Mouse (Mus musculus) myocyte (in vitro differentiated cells): ENCODE measurements around the gene Prrt2. TPM values are rescaled to one million over a fixed set of nuclear protein-coding genes. Genes with fewer than 3 reads are reported as not detected.

ENCODE experiments used
- H3K27me3 ChIP-seq: one replicate; pipeline ENCODE4 v1.6.1; 2011; ENCODE audit not compliant: control insufficient read depth, insufficient read depth, insufficient read length
- H3K36me3 ChIP-seq: one replicate; pipeline ENCODE4 v1.6.1; 2011; ENCODE audit not compliant: control insufficient read depth, insufficient read depth
- H3K4me2 ChIP-seq: one replicate; pipeline ENCODE4 v1.6.1; 2011; ENCODE audit warnings: low read depth, control low read depth
- H3K4me3 ChIP-seq: one replicate; pipeline ENCODE4 v1.5.1; 2011; ENCODE audit warnings: mild to moderate bottlenecking, control low read depth, moderate library complexity
- H3K79me2 ChIP-seq: one replicate; pipeline ENCODE4 v1.6.1; 2011; ENCODE audit not compliant: control insufficient read depth, insufficient read depth
- H3ac ChIP-seq: one replicate; pipeline ENCODE4 v1.6.1; 2011; ENCODE audit not compliant: control insufficient read depth, insufficient read length
- CEBPB ChIP-seq: IDR thresholded peaks from 2 replicates; pipeline ENCODE4 v1.6.1; 2011; ENCODE audit warnings: mild to moderate bottlenecking, moderate library complexity; ENCODE audit not compliant: poor library complexity, insufficient read depth, severe bottlenecking
- E2F4 ChIP-seq: IDR thresholded peaks from one replicate; pipeline ENCODE4 v1.6.1; 2011; ENCODE audit warnings: mild to moderate bottlenecking, control low read depth, moderate library complexity; ENCODE audit not compliant: insufficient read depth
- MAX ChIP-seq: IDR thresholded peaks from one replicate; pipeline ENCODE4 v1.6.1; 2011; ENCODE audit warnings: low read depth, mild to moderate bottlenecking, control low read depth
- MYOD1 ChIP-seq, 3 experiments: IDR thresholded peaks; one replicate each; pipeline ENCODE4 v1.6.1; 2011; ENCODE audit warnings: control low read depth in 2 of 3, low read depth in 2 of 3, mild to moderate bottlenecking in 2 of 3, moderate library complexity in 1 of 3; ENCODE audit not compliant: insufficient read length in 2 of 3, control insufficient read depth in 1 of 3
- MYOG ChIP-seq, 3 experiments: IDR thresholded peaks; one replicate each; pipeline ENCODE4 v1.6.1; 2011; ENCODE audit warnings: control low read depth in 2 of 3, low read depth in 2 of 3, mild to moderate bottlenecking in 2 of 3; ENCODE audit not compliant: insufficient read length in 2 of 3, control insufficient read depth in 1 of 3, insufficient read depth in 1 of 3
- POLR2A ChIP-seq: IDR thresholded peaks from one replicate; pipeline ENCODE4 v1.6.1; 2011; ENCODE audit warnings: low read depth, mild to moderate bottlenecking, control low read depth, moderate library complexity; ENCODE audit not compliant: insufficient read length
- POLR2AphosphoS2 ChIP-seq: IDR thresholded peaks from one replicate; pipeline ENCODE4 v1.6.1; 2011; ENCODE audit warnings: low read depth, control low read depth; ENCODE audit not compliant: insufficient read length
- REST ChIP-seq: IDR thresholded peaks from one replicate; pipeline ENCODE4 v1.6.1; 2011; ENCODE audit warnings: mild to moderate bottlenecking, control low read depth, moderate library complexity; ENCODE audit not compliant: insufficient read depth, insufficient read length
- SRF ChIP-seq: IDR thresholded peaks from one replicate; pipeline ENCODE4 v1.6.1; 2011; ENCODE audit warnings: low read depth; ENCODE audit not compliant: control insufficient read depth, insufficient read length
- TCF12 ChIP-seq: IDR thresholded peaks from one replicate; pipeline ENCODE4 v1.6.1; 2011; ENCODE audit warnings: mild to moderate bottlenecking, control low read depth; ENCODE audit not compliant: poor library complexity, insufficient read depth, severe bottlenecking
- TCF3 ChIP-seq: IDR thresholded peaks from one replicate; pipeline ENCODE4 v1.6.1; 2011; ENCODE audit warnings: low read depth, control low read depth; ENCODE audit not compliant: insufficient read length
- USF1 ChIP-seq: IDR thresholded peaks from one replicate; pipeline ENCODE4 v1.6.1; 2011; ENCODE audit warnings: low read depth, mild to moderate bottlenecking, control low read depth, moderate library complexity
- polyA plus RNA-seq: library from polyadenylated mRNA; unstranded; fragments of >200 nt; fragmentation: generic; extraction: Trizol; gene quantifications from one replicate; pipeline ENCODE4 v1.2.1, GENCODE M21; 2012; ENCODE audit warnings: missing spikeins

Gene Prrt2
- polyA plus RNA-seq, 1 experiment, result not detected

- Histone ChIP-seq H3K79me2 (peaks cover 13% of the 10 kb centered on the region), H3K27me3 (no peaks in the 10 kb centered on the region)
Observed at GRCm38 (mm10) chr7:126978841-126979240, 42.2 kb downstream of the Prrt2 start.

DNA sequence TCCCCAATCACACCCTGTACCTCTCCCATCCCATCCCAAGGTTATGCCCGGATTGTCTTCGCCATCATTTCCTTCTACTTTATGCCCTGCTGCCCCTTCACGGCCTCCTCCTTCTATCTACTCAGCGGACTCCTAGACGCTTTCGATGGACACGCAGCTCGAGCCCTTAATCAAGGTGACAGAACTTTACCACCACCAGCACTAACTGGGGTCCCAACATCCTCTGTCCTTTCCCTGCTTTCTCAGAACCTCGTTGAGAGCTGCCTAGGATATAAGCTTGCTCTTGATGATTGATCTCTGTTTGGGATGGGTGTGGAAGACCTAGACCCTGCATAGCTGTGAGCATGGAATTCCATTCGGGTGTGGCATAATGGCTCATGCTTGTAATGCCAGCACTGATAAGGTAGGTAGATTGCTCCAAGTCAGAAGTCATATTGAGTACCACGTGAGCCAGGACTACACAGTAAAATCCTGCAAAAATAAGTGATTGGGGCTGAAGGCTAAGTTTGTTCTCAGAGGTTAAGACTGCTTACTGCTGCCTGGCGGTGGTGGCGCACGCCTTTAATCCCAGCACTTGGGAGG lies 44.0 kb downstream of the Prrt2 start:
- peak overlapping the region; percentile 83 for H3ac ChIP-seq
- H3K4me3 ChIP-seq, result peak overlapping the region; percentile 95
- peak overlapping the region; percentile 77 for H3K4me2 ChIP-seq
- peaks cover 13% of the 10 kb centered on the region for H3K79me2 ChIP-seq
- H3K36me3 ChIP-seq, result peaks cover 14% of the 10 kb centered on the region
- TF ChIP-seq MYOG (IDR thresholded peaks at IDR 0.05; ENCODE audit: control insufficient read depth in 1 of 3, insufficient read depth in 1 of 3, insufficient read length in 2 of 3, low read depth in 2 of 3), result no peak
- no peak for TF ChIP-seq E2F4
- TF ChIP-seq TCF3, result no peak
- TF ChIP-seq REST, result no peak
- TF ChIP-seq SRF, result no peak
- TF ChIP-seq POLR2A, result no peak
- TF ChIP-seq MAX, result no peak
- no peak for TF ChIP-seq POLR2AphosphoS2
- no peak for TF ChIP-seq MYOD1 (IDR thresholded peaks at IDR 0.05; ENCODE audit: control insufficient read depth in 1 of 3, insufficient read length in 2 of 3, low read depth in 2 of 3)
- no peak for TF ChIP-seq USF1
- TF ChIP-seq CEBPB, result no peak
- H3K27me3 ChIP-seq, result no peaks in the 10 kb centered on the region

More at GRCm38 (mm10) chr7:126978841-126979240, 42.2 kb downstream of the Prrt2 start:
- Histone ChIP-seq H3ac (no peak overlapping the region), H3K4me2 (no peak overlapping the region), H3K36me3 (peaks cover 14% of the 10 kb centered on the region), H3K4me3 (no peak overlapping the region)
- no peak for TF ChIP-seq TCF12
- TF ChIP-seq MYOG (IDR thresholded peaks at IDR 0.05; ENCODE audit: control insufficient read depth in 1 of 3, insufficient read depth in 1 of 3, insufficient read length in 2 of 3, low read depth in 2 of 3), result no peak
- no peak for TF ChIP-seq E2F4
- TF ChIP-seq MYOD1 (IDR thresholded peaks at IDR 0.05; ENCODE audit: control insufficient read depth in 1 of 3, insufficient read length in 2 of 3, low read depth in 2 of 3), result no peak
- no peak for TF ChIP-seq USF1
- no peak for TF ChIP-seq CEBPB
- no peak for TF ChIP-seq POLR2AphosphoS2

DNA sequence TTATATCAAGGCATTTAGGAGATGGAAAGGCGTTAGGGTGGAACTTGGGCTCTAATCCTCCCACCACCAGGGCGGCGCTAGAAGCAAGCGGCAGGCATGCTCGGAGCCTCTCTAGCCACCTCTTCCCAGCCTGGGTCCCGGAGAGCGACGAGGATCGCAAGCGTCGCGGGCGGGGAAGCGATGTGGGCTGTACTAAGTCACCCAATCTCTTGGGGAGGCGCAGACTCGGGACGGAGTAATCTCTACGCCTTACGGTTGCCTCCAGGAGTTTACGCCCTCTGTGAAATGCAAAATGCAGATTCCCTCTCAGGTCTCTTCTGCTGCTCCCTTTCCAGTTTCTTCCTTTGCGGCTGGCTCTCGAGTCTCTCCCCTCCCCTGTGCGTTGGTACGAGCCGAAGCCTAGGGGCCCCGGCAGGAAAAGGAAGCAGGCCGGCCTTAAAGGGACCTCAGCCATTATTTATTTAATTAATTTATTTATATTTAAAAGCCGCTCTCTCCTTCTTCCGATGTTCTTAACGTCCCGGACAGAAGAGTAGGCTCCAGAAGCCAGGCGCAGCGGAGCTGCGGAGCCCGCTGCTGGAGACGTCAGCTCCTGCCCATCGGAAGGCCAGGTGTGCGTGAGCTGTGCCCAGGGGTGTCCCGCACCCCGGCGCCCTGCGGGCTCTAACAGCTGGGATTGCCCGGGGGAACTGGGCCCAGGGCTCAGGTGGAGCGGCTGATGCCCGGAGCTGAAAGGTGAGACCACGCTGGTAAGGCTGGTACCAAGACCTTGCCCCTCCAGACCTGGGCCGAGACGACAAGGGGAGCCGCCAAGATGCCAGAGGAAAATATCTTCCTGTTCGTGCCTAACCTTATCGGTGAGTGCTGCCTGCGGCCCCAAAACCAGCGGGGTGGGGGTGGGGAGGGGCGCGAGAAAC lies 44.8 kb downstream of the Prrt2 start, which contains the start of gene Cdiptos:
TSS of gene Cdiptos (minus strand) at position 149 of the 917 bp plus-strand sequence.
- H3ac ChIP-seq, result peak within 1 kb of the TSS; percentile 83

GRCm38 (mm10) chr7:126975893-126975949 lies 45.3 kb downstream of the Prrt2 start, which contains the start of gene Cdipt:
Cdipt (plus strand) TSS chr7:126975914.
- TF ChIP-seq TCF12, result no peak
- no peak for TF ChIP-seq CEBPB
- TF ChIP-seq SRF, result no peak
- no peak for TF ChIP-seq E2F4
- TF ChIP-seq MYOD1 (IDR thresholded peaks at IDR 0.05; ENCODE audit: control insufficient read depth in 1 of 3, insufficient read length in 2 of 3, low read depth in 2 of 3), result no peak
- no peak for TF ChIP-seq TCF3
- no peak for TF ChIP-seq MYOG (IDR thresholded peaks at IDR 0.05; ENCODE audit: control insufficient read depth in 1 of 3, insufficient read depth in 1 of 3, insufficient read length in 2 of 3, low read depth in 2 of 3)
- TF ChIP-seq POLR2A, result no peak
- TF ChIP-seq POLR2AphosphoS2, result no peak
- no peak for TF ChIP-seq USF1
- TF ChIP-seq MAX, result no peak
- TF ChIP-seq REST, result no peak
- Histone ChIP-seq H3K4me3 (peak within 1 kb of the TSS; percentile 95), H3K4me2 (peak within 1 kb of the TSS; percentile 77), H3K36me3 (peaks cover 14% of the 10 kb centered on the region), H3ac (peak within 1 kb of the TSS; percentile 83), H3K79me2 (peaks cover 13% of the 10 kb centered on the region), H3K27me3 (peaks cover 5% of the 10 kb centered on the region)

More for the DNA sequence above, 44.8 kb downstream of the Prrt2 start, which contains the start of gene Cdiptos:
- TF ChIP-seq TCF3 (no peak), POLR2A (peak; percentile 9), REST (no peak), MYOD1 (IDR thresholded peaks at IDR 0.05; ENCODE audit: control insufficient read depth in 1 of 3, insufficient read length in 2 of 3, low read depth in 2 of 3) (peak in 1 of 3 experiments; percentile 29), E2F4 (no peak), POLR2AphosphoS2 (no peak), MYOG (IDR thresholded peaks at IDR 0.05; ENCODE audit: control insufficient read depth in 1 of 3, insufficient read depth in 1 of 3, insufficient read length in 2 of 3, low read depth in 2 of 3) (peak in 2 of 3 experiments; percentile 14 to 59), MAX (peak; percentile 52)
- Histone ChIP-seq H3K27me3 (peaks cover under 1% of the 10 kb centered on the region), H3K36me3 (peaks cover 14% of the 10 kb centered on the region), H3K79me2 (peaks cover 13% of the 10 kb centered on the region), H3K4me2 (peak within 1 kb of the TSS; percentile 77), H3K4me3 (peak within 1 kb of the TSS; percentile 95)
